Mouse (Mus musculus) telencephalon, adult 2 months (tissue): ENCODE measurements around the gene Farsa.

Source experiments
- DNase-seq: peaks from one replicate; pipeline ENCODE4 v3.0.0-alpha.2; 2011; ENCODE audit warnings: low read depth, low spot score

Farsa gene

DNA sequence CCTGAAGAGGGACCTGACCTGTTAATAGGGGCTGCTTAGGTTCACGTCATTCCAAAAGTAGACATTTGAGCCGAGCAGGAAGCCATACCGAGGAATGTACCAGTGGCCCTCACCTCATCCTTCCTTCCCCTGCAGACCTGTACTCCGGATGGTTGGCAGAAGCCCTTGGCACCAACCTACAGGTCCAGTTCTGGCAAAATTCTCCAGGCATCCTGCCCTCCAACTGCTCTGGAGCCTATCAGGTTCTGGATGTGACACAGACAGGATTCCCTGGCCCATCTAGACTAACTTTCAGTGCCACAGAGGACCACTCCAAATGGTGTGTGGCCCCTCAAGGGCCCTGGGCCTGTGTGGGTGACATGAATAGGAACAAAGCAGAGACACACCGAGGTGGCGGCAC, 53.8 kb downstream of the Farsa start:
- no peak for DNase-seq

DNA sequence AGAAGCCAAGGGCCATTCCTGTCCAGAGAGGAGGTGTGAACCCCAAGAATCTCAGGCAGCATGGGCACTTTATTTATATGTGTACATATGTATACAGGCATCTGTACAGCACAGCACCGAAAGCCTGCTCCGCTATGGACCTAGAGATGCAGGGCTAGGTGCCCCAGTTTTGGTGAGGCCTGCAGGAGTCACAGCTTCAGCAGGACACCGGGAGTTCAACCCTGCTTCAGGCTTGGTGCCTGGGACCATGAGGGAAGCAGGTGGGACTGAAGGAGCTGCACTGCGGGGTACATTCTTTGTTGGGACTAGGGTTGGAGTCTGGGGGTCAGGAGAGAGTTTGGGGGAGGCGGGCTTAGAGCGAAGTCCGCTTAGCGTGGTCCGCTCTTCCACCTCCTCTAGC, 55.1 kb downstream of the Farsa start:
- no peak for DNase-seq

DNA sequence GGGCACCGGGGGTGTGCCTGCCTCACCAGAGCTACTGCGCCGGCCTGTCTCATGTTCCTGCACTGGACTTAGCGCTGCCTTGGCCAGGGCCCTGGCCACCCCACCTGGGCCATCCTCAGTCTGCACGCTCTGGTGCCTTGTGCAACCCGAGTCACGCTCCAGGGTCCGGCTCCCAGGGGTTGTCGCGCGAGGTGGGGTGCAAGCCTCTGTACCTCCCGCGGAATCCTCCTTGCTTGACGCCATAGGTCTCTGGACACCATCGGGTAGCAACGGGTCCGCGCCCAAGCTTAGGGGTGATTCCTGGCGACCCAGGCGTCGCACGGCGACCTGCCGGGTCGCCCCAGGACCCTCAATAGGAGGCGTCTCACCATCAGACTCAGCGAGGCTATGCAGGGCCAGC, 55.6 kb downstream of the Farsa start:
- no peak for DNase-seq

DNA sequence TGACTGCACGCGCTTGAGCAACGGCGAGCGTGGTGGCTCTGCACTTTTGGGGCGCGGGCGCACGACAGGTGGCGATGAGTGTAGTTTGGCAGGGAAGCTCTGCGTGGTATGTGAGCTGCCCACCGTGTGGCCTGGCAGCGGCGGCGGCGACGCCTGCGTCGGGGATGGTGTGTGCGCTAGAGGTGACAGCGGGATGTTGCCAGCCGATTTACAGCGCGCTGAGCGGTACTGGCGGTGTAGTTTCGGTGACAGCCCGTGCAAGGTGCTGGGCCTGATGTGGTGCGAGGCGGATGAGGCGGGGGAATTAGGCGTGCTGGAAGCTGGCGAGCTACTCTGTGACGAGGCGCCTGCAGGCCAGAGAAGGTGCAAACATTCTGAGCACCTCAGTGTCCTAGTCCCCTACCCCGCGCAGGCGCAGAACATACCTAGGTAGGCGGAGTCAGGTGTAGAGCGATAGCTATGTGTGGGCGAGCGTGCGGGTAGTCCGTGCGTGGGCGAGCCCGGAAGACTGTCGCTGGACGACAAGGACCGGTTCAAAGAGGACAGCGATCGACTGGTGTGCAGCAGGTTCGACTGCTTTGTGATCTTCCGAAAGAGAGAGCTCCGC, 56.2 kb downstream of the Farsa start:
- DNase-seq = peak; percentile 49

DNA sequence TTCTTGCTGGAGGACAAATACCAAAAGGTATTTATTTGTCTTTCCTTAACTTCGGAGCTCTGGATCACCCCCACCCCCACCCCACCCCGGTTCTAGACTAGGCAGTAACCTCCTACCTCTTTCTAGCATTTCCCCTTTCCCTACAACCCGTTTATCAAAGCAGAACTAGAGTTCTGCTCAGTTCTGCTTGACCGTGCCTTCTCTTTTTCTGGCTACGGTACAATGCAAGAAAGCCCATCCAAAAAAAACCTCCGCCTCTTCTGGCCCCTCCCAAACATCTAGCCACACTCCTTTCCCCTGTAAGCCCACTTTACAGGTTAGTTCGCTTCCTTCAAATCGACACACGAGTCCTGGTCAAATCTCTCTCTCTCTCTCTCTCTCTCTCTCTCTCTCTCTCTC, 56.7 kb downstream of the Farsa start:
- DNase-seq = no peak

DNA sequence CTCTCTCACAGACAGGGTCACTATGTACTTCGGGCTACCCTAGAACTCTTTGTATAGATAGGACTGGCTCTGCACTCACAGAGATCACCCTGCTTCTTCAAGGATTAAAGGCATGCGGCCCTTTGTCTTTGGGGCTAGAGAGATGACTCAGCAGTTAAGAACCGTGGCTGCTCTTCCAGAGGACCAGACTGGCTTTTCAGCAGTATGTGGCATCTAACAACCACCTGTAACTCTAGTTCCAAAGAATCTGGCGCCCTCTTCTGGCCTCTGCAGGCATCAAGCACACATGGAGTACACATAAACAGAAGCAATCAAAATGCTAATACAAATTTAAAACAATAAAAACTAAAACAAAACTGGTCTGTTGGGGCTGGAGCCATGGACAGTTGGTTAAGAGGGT, 57.2 kb downstream of the Farsa start:
- DNase-seq = no peak

DNA sequence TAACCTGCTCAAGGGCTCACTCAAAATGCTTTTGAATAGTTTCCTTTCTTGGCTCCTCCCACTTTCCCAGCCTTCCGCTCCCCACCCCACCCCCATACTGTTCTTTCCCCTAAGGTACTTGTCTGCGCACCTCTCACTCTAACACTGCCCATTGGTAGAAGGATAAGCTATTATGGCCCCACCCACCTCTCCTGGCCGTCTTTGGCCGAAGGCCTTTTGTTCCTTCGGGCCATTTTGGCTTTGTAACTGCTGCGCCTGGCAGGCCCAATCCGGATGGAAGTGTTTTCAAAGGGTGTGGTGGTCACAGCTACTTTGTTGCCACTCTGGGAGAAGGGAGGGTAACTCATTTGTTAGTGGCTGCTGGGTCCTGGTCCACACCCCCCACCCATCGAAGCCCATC, 58.5 kb downstream of the Farsa start:
- no peak for DNase-seq

DNA sequence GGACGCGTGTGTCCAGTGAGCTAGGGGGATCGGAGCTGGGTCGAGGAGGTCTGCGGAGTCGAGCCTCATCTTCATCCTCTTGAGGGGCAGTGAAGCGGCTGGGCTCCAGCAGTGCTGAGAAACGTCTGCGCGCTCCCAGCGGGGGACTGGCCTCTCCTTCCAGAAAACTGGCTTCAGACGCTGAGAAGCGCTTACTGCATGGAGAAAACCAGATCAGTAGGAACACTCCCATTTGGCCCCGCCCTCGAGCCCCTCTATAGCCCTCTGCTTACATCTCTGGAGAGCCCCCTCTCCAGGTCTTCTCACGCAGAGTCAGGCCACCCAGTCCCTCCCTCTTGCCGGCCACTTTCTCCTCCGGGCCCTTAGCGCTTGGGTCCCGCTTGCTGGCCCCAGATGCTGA, 61.0 kb downstream of the Farsa start:
- DNase-seq = no peak

DNA sequence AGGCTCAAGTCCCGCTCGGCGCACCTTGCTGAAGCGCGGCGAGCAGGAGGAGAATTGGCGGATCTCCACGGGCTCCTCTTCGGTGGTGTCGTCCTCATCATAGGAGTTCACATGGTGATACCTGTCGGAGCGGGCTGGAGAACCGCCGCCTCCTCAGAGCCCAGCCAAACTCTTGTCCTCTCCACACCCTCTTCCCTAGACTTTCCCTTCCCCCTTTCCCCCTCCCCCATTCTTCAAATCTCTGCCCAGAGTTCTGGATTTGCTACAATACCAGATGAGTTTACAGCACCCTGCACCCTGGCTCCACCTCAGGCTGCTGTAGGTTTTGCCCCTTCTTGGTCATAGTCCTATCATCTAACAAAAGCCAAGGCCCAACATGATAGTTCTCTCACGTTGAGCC, 61.9 kb downstream of the Farsa start:
- no peak for DNase-seq
